Mouse (Mus musculus) inflammation-experienced regulatory T-cells (primary cell): Measurements from ENCODE around the gene Emilin3. TPM values are rescaled to one million over a fixed set of nuclear protein-coding genes. Genes with fewer than 3 reads are reported as not detected.

ENCODE experiments used
- polyA plus RNA-seq, 2 experiments: library from polyadenylated mRNA; unstranded; fragments of 100-300 nt; shearing (Covaris generic); gene quantifications; one replicate each; pipeline ENCODE4 v1.2.1; 2017

The Emilin3 gene
- polyA plus RNA-seq = under 1 TPM in 1 of 2 experiments, not detected in 1; 0.09 TPM

DNA sequence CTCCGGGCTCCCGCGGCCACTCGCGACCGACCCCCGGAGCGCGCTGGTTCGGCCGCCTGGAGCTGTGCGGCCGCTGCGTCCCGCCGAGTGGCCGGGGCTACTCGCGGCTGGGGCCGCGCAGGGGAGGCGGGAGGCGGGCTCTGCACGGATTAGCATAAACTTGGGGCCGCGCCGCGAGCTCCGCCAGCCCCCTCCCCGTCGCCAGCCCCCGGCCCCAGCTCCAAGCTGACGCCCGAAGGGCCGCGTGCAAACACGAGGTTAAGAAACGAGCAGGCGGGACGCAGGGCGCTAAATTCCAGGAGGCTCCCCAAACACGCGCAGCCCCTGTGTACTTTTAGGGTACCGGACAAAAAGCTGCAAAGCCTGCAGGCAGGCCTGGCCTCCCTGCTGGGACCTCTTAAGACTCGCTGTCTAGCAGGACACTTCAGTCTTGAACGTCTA lies at the start of gene Emilin3:
TSS of gene Emilin3 (minus strand) at position 98 of the 441 bp plus-strand sequence.

DNA sequence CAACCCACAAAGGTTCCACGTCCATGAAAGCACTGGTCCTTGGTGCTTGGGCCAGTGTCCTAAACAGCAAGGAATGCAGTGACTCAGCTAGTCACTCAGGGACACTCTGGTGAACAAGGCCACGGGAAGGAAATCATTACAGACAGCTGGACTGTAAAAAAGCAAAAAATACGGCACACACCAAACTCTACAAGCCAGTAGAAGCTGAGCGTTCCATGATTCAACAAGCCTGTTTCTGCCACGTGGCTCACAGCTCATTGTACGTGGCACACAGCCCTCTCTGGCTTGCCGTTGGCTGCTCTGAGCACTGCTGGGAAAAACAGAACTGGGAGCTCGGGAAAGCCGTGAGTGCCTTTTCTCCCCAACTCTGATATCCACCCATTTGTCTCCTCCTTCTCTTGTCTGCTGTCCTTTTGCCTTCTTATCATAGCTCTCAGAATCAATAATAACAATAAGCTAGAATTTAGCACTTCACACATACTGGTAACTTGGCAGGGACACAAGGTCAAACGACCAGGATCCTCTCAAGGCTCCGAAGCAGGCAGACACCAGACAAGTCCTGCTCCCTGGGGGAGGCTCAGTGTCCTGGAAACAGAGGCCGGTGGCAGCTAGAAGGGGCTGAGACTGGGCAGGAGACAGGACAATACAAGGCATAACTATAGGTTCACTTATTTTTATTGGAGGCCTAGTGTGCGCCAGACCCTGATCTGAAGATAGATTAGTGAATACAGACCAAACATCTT lies 31.5 kb downstream of the Emilin3 start, which contains the start of gene Lpin3:
TSS of gene Lpin3 (plus strand) at position 218 of the 743 bp plus-strand sequence.

DNA sequence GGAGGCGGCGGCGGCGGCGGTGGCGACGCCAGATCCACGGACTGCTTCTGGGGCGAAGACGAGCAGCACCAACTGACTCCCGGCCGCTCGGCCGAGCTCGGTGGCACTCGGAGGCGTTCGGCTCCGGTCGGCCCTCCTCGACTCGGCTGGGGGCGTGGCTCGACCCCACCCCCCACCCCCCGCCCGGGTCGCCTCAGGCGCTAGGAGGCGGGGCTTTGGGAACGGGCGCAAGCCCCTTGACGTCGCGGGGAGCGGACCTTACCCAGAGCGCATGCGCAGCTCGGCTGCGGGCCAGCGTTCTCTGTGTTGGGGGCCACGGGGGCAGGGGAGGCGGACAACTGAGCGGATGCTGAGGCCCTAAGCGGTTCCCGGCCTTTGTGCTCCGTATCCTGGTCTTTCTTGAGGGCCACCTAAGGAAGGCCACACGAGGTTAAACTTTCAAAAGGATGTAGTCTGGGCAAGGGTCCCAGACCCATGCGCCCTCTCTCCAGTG lies 39.2 kb downstream of the Emilin3 start, which contains the start of gene Zhx3:
TSS of gene Zhx3 (minus strand) at position 109 of the 493 bp plus-strand sequence.

Other genes with a start within 250 kb of the Emilin3 start
- 100 to 1,000 TPM; 186 to 191 TPM for gene Plcg1, start 181.0 kb downstream of the Emilin3 start, polyA plus RNA-seq
- gene Zhx3, start 39.3 kb downstream of the Emilin3 start, polyA plus RNA-seq = 10 to 100 TPM in 1 of 2 experiments, 1 to 10 TPM in 1; 5.6 to 10.3 TPM
- 1 to 10 TPM; 1.9 TPM for gene Lpin3, start 31.7 kb downstream of the Emilin3 start, polyA plus RNA-seq
- gene Chd6, start 196.7 kb upstream of the Emilin3 start, polyA plus RNA-seq = 10 to 100 TPM; 51.8 to 54.0 TPM